Mouse (Mus musculus) midbrain, embryonic 11.5 days (tissue): ENCODE results near the gene C6. TPM values are rescaled to one million over a fixed set of nuclear protein-coding genes. Genes with fewer than 3 reads are reported as not detected.

Source experiments
- ATAC-seq: fragments of 200-750 bp; cut with Nextera tagmentation; 2 replicates; pipeline ENCODE4 v1.8.0; 2017; ENCODE audit warnings: moderate TSS enrichment, moderate library complexity; ENCODE audit not compliant: low FRiP score
- DNase-seq: peaks from one replicate; pipeline ENCODE4 v3.0.0; 2015; ENCODE audit warnings: low spot score; ENCODE audit errors: missing footprints
- H3K27ac ChIP-seq: fragments of 300-500 bp; sonication (generic); 2 replicates; pipeline ENCODE4 v1.5.1; 2014; ENCODE audit warnings: low read depth, low read length
- H3K27me3 ChIP-seq: fragments of 300-500 bp; sonication (generic); 2 replicates; pipeline ENCODE4 v1.6.1; 2014; ENCODE audit warnings: mild to moderate bottlenecking, low read length, moderate library complexity, mixed read lengths; ENCODE audit not compliant: control insufficient read depth, insufficient read depth
- H3K36me3 ChIP-seq: fragments of 300-500 bp; sonication (generic); 2 replicates; pipeline ENCODE4 v1.6.1; 2014; ENCODE audit warnings: mild to moderate bottlenecking, low read length, moderate library complexity, mixed read lengths; ENCODE audit not compliant: control insufficient read depth, insufficient read depth
- H3K4me1 ChIP-seq: fragments of 300-500 bp; sonication (generic); 2 replicates; pipeline ENCODE4 v1.6.1; 2014; ENCODE audit warnings: low read length; ENCODE audit not compliant: control insufficient read depth, insufficient read depth
- H3K4me2 ChIP-seq: fragments of 300-500 bp; sonication (generic); 2 replicates; pipeline ENCODE4 v1.6.1; 2014; ENCODE audit warnings: mild to moderate bottlenecking, moderate library complexity
- H3K4me3 ChIP-seq: fragments of 300-500 bp; sonication (generic); 2 replicates; pipeline ENCODE4 v1.5.1; 2014; ENCODE audit warnings: low read depth, low read length
- H3K9ac ChIP-seq: fragments of 300-500 bp; sonication (generic); 2 replicates; pipeline ENCODE4 v1.6.1; 2014; ENCODE audit warnings: low read length
- H3K9me3 ChIP-seq: fragments of 300-500 bp; sonication (generic); 2 replicates; pipeline ENCODE4 v1.6.1; 2016; ENCODE audit warnings: low read length; ENCODE audit not compliant: control insufficient read depth
- WGBS: fragments of 180-500 bp; shearing (Covaris S2); extraction: QIAGEN DNeasy Blood & Tissue Kit; methylation state at CpG from one replicate; pipeline ENCODE4 v1.1.7; 2014; 5-methylcytosine and 5-hydroxymethylcytosine counted together
- polyA plus RNA-seq: library from polyadenylated mRNA; unstranded; fragments of >200 nt; fragmentation: Nextera tagmentation; extraction: Ambion mirVana; gene quantifications from 2 replicates; pipeline ENCODE4 v1.2.1, GENCODE M21; 2014

C6 gene
- polyA plus RNA-seq, 1 experiment from 2014 or later, result not detected

DNA sequence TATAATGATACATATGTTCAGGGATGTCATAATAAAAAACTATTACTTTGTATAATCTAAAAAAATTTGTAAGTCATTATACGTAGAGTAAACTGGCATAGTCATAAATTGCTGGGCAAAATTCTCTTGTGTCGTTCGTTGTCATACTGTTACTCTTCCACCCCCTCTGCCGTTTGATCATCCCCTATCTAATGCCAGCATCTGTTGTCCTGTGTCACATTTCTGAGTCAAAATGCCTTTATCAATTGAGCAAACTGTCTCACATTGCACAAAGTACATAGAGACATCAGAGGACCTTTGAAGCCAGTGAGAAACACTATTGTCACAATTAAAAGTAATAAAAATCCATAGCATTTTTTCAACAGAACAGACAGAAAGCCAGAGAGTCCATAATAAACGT is 88.0 kb downstream of the C6 start:
- Histone ChIP-seq H3K36me3 (no peaks in the 10 kb centered on the region), H3K27ac (no peak overlapping the region), H3K4me1 (no peaks in the 10 kb centered on the region), H3K9me3 (no peaks in the 10 kb centered on the region), H3K4me2 (no peak overlapping the region), H3K9ac (no peak overlapping the region), H3K4me3 (no peak overlapping the region), H3K27me3 (no peaks in the 10 kb centered on the region)
- WGBS, result 89% methylated on average over 5 of the region's 5 CpGs
- no peak for DNase-seq
- ATAC-seq, result no peak

DNA sequence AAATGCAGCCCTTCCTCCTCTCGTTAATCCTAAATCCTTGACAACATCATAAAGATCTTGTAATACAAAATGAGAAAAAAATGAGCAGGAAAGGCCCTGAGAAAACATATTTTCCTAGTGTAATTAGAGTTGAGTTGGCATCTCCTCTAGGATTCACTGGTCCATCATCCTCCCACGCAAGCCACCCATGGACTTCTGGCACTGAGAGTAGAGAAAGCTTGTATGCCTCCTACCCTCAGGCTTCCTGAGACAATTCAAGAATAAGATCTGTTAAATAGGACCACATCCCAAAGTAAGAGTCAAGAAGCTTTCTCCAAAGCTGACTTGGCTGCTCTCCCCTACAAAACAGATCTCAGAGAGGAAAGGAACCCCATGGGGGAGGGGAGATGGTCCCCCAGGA is 88.7 kb downstream of the C6 start:
- Histone ChIP-seq H3K4me1 (no peaks in the 10 kb centered on the region), H3K36me3 (no peaks in the 10 kb centered on the region), H3K9me3 (no peaks in the 10 kb centered on the region), H3K4me3 (no peak overlapping the region), H3K27ac (no peak overlapping the region), H3K9ac (no peak overlapping the region), H3K27me3 (no peaks in the 10 kb centered on the region), H3K4me2 (no peak overlapping the region)
- ATAC-seq, result no peak
- WGBS, result 80% methylated on average over 2 of the region's 2 CpGs
- no peak for DNase-seq

DNA sequence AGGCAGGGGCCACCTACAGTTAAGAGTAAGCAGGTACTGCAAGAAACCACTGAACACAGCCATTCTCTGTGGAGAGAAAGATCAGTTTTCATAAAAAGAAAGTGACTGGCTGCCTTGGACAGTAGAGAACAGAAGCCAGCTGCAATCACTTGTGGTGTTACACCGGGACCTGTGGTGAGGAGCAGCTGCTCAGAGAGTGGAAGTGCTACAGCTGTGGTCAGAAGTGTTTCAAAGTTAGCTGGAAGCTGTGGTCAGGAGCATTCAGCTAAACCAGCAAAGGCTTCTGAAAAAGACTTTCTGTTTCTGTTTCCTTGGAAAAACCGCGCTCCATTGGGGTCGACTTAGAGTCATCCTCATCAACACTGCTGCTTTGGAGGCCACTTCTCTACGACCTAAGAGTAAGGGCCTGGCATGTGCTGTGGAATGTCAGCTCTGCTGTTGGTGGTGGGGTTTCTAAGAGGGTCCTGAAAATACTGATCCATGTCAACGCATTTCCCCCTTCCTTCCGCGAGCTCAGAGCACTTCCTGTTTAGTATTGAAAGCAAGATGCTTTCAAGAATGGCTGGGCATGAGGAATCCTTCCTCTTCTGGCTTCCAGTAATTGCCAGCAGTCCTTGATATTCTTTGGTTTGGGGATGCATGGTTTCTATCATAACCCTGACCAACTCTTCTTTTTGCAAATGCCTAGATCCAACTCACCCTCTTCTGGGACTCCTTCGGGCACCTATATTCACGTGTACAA is 89.9 kb downstream of the C6 start:
- DNase-seq (no peak), ATAC-seq (no peak)
- WGBS, result 91% methylated on average over 10 of the region's 10 CpGs
- Histone ChIP-seq H3K4me2 (no peak overlapping the region), H3K9ac (no peak overlapping the region), H3K4me3 (no peak overlapping the region), H3K27ac (no peak overlapping the region), H3K9me3 (no peaks in the 10 kb centered on the region), H3K27me3 (no peaks in the 10 kb centered on the region), H3K36me3 (no peaks in the 10 kb centered on the region), H3K4me1 (no peaks in the 10 kb centered on the region)

DNA sequence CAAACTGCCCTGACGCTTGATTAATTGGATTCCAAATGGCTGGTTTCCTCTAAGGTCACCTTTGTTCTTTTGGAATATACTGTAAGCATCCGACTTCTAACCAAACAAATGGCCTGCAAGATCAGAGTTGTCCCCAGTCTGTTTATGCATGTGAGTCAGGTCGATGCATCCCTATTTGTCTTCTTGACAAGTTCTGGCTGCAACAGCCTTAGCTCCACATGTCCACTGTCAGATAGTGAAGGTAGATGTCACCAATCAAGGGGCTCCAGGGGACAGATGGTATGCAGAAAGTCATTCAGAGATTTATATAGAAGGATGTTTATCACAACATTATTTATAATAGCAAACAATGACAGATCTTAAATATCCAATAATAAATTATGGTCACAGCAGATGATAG is 91.5 kb downstream of the C6 start:
- H3K27me3 ChIP-seq, result no peaks in the 10 kb centered on the region
- H3K4me1 ChIP-seq, result no peaks in the 10 kb centered on the region
- DNase-seq (no peak), ATAC-seq (no peak)
- no peak overlapping the region for H3K27ac ChIP-seq
- H3K9ac ChIP-seq, result no peak overlapping the region
- no peak overlapping the region for H3K4me2 ChIP-seq
- WGBS, result 85% methylated on average over 3 of the region's 3 CpGs
- H3K4me3 ChIP-seq, result no peak overlapping the region
- H3K36me3 ChIP-seq, result no peaks in the 10 kb centered on the region
- no peaks in the 10 kb centered on the region for H3K9me3 ChIP-seq

DNA sequence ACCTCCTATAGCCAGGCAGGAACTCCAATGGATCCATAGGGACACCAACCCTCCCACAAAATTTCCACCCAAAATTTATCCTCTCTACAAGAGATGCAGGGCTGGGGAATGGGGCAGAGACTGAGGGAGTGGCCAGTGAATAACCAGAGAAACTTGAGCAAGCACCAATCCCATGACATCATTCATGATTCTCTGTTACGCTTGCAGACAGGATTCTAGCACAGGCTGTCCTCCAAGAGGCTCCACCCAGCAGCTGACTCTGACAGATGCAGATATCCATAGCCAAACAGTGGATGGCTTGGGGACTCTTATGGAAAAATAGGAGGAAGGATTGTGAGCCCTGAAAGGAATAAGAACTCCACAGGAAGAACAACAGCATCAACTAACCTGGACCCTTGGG is 94.2 kb downstream of the C6 start:
- no peaks in the 10 kb centered on the region for H3K36me3 ChIP-seq
- 82% methylated on average over 1 of the region's 1 CpGs for WGBS
- H3K27me3 ChIP-seq, result no peaks in the 10 kb centered on the region
- no peak overlapping the region for H3K27ac ChIP-seq
- H3K9me3 ChIP-seq, result no peaks in the 10 kb centered on the region
- H3K9ac ChIP-seq, result no peak overlapping the region
- no peak for DNase-seq
- ATAC-seq, result no peak
- H3K4me1 ChIP-seq, result no peaks in the 10 kb centered on the region
- no peak overlapping the region for H3K4me2 ChIP-seq
- no peak overlapping the region for H3K4me3 ChIP-seq

DNA sequence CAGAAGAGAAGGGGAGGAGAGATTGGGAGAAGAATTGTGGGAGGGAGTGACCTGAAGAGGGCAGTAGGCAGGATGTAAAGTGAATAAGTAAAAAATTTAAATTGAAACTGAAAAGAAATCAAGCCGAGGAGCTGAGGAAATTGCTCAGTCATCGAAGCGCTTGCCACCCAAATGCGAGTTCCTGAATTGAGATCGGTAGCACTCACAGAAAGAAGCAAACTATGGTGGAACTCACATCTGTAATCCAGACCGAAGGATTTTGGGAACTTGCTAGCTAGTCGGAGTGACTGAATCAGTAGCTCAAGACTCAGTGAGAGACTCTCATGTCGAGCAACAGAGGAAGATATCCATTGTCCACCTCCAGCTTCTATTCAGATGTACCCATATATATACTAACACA is 94.8 kb downstream of the C6 start:
- DNase-seq (no peak), ATAC-seq (no peak)
- H3K9ac ChIP-seq, result no peak overlapping the region
- no peaks in the 10 kb centered on the region for H3K4me1 ChIP-seq
- 91% methylated on average over 8 of the region's 8 CpGs for WGBS
- H3K27me3 ChIP-seq, result no peaks in the 10 kb centered on the region
- no peak overlapping the region for H3K27ac ChIP-seq
- H3K4me2 ChIP-seq, result no peak overlapping the region
- H3K4me3 ChIP-seq, result no peak overlapping the region
- no peaks in the 10 kb centered on the region for H3K9me3 ChIP-seq
- H3K36me3 ChIP-seq, result no peaks in the 10 kb centered on the region

DNA sequence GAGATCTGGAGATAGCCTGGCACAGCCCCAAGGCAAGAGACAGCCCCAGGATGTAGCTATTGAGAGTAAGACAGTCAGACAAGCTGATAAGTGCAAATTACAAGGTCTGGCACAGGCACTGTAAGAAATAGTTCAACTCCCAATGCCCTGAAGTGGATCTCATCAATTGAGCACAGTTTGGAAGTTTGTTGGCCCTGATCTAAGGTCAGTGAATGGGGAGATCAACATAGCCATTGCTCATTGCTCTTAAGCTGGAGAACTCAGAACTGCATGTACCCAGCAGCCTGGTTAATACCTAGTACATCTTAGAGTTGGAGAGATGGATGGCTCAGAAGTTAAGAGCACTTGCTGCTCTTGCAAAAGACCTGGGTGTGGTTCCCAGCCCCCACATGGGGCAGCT is 100.8 kb downstream of the C6 start:
- no peaks in the 10 kb centered on the region for H3K36me3 ChIP-seq
- ATAC-seq (no peak), DNase-seq (no peak)
- no peak overlapping the region for H3K4me2 ChIP-seq
- no peak overlapping the region for H3K27ac ChIP-seq
- no peaks in the 10 kb centered on the region for H3K27me3 ChIP-seq
- no peak overlapping the region for H3K4me3 ChIP-seq
- no peaks in the 10 kb centered on the region for H3K4me1 ChIP-seq
- no peak overlapping the region for H3K9ac ChIP-seq
- H3K9me3 ChIP-seq, result no peaks in the 10 kb centered on the region

DNA sequence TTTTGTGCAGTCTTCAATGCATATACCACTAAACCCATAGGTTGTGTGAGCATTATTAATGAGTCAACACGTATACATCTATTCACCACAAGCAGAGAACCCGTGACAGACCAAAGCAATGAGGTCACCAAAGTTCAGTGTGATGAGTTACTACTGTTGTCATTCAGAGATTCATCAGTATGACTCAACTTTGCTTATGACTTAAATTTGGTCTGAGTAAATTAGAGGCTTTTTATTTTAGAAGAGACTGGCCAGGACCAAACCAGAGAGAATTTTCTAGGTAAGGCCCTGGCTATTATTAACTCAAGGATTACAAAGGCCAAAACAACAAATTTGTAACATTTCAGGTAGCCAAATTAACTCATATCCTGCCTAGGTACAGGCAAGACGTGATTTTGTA is 109.4 kb downstream of the C6 start:
- H3K4me2 ChIP-seq, result no peak overlapping the region

DNA sequence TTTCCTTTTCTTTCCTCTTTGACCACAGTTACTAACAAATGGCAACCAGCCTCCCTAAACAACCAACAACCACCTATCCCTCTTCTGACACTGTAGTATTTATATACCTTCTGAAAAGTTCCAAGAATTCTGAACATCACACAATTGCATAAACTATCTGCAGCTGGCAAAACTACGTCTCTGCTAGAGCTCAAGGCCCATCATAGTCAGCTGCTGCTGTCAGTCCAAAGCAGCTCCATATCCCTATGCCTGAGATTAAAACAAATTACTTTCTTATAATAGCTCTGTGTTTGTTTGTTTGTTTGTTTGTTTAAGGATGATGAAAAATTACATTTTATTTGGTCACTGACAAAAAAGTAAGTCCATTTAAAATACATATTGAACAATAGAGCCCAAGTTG is 123.0 kb downstream of the C6 start:
- no peak overlapping the region for H3K4me2 ChIP-seq
- no peak overlapping the region for H3K9ac ChIP-seq
- no peaks in the 10 kb centered on the region for H3K4me1 ChIP-seq
- DNase-seq (no peak), ATAC-seq (no peak)
- no peak overlapping the region for H3K4me3 ChIP-seq
- no peaks in the 10 kb centered on the region for H3K9me3 ChIP-seq
- no peak overlapping the region for H3K27ac ChIP-seq
- H3K36me3 ChIP-seq, result no peaks in the 10 kb centered on the region
- H3K27me3 ChIP-seq, result no peaks in the 10 kb centered on the region
- WGBS, result 91% methylated on average over 1 of the region's 1 CpGs

More for the DNA sequence above, 109.4 kb downstream of the C6 start:
- Histone ChIP-seq H3K9ac (no peak overlapping the region), H3K9me3 (no peaks in the 10 kb centered on the region), H3K27me3 (no peaks in the 10 kb centered on the region), H3K4me3 (no peak overlapping the region), H3K36me3 (no peaks in the 10 kb centered on the region), H3K27ac (no peak overlapping the region), H3K4me1 (no peaks in the 10 kb centered on the region)
- 89% methylated on average over 3 of the region's 3 CpGs for WGBS
- DNase-seq (no peak), ATAC-seq (no peak)
